Comparison of ENCODE assay signal across 11 mouse cellular contexts in the genomic region with DNA sequence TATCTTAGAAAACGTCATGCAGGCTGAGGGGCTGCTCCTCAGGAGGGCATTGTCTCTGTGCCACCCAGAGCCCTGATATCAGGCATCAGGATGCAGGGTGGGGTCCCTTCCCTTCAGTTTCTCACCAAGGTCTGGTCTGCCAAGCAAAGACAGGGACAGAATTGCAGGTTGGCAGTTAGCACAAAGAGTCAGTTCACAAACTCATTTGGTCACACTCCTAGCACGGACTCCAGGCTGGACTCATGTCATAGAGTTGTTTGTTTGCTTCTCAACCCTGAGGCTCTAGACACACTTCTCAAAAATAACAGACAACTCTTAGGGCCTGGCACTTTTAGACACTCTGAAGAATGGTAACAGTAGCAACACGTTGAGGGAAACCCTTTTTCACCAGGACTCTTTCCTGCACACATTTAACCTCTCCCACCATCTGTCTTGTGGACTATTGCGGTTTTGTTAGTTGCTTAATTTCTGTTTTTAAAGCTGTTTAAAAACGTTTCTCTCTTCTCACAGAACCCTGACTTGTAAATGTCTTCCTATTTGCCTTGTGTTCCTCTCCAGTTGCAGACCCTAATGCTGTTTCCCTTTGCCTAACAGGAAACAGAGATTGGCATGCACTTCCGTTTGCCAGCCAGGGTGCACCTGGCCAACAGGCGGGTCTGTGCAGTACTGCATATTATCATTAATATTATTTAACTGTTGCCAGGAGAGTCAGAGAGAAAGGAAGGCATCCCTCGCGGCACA.
A peak's percentile ranks its signal among the peaks of the same experiment; 100 is the strongest.
DNase-seq lines count a peak whose midpoint lies in the region; ATAC-seq and TF ChIP-seq lines count a peak whose summit lies in the region.
"Had no signal": no experiment of that assay in that cellular context is flagged by ENCODE, and none has a peak within 500 bp of the region (broad histone marks: within the 10 kb centered on the region; RNA-seq: fewer than 3 reads in every experiment).

No protein-coding gene starts in this region.

- no peak overlapping the region for H3K9ac ChIP-seq in lung, embryonic 16.5 days (ENCODE audit: low read length)
- H3K9ac ChIP-seq: lung, embryonic 15.5 days had no signal

- no peaks in the 10 kb centered on the region for H3K27me3 ChIP-seq in lung, embryonic 16.5 days (ENCODE audit: control insufficient read depth, insufficient read depth, low read depth, low read length)
- no peaks in the 10 kb centered on the region for H3K27me3 ChIP-seq in limb, embryonic 10.5 days (ENCODE audit: low read depth, poor library complexity, severe bottlenecking)
- H3K27me3 ChIP-seq: lung, embryonic 15.5 days had no signal

- H3K9me3 ChIP-seq in lung, embryonic 16.5 days (ENCODE audit: control insufficient read depth, low read length): no peaks in the 10 kb centered on the region
- H3K9me3 ChIP-seq in limb, embryonic 10.5 days (replicated peaks): no peaks in the 10 kb centered on the region
- H3K9me3 ChIP-seq: lung, embryonic 15.5 days had no signal

- no peak for TF ChIP-seq POLR2A in lung, adult 2 months (IDR thresholded peaks at IDR 0.05; ENCODE audit: borderline replicate concordance, extremely low read depth, low read depth, low read length)
- TF ChIP-seq POLR2A in bone marrow, adult 2 months (IDR thresholded peaks at IDR 0.05; ENCODE audit: borderline replicate concordance, control insufficient read depth, low read depth, low read length): no peak

- peak overlapping the region; percentile 33 for H3K27ac ChIP-seq in lung, embryonic 16.5 days (ENCODE audit: low read length)
- H3K27ac ChIP-seq in bone marrow, adult 2 months (ENCODE audit: control insufficient read depth, insufficient read depth, low read depth, low read length, poor library complexity): peak overlapping the region; percentile 63
- peak overlapping the region; percentile 50; the same call in 1 of the 2 replicates for H3K27ac ChIP-seq in limb, embryonic 10.5 days
- H3K27ac ChIP-seq: heart, adult 2 months; lung, embryonic 15.5 days had no signal

- H3K4me1 ChIP-seq in lung, embryonic 16.5 days (replicated peaks; ENCODE audit: control insufficient read depth, insufficient read depth, low read length): peaks cover 3% of the 10 kb centered on the region; the same call in 1 of the 2 replicates
- peaks cover 17% of the 10 kb centered on the region for H3K4me1 ChIP-seq in lung, adult 2 months (ENCODE audit: control insufficient read depth, insufficient read depth, low read length)
- peaks cover 9% of the 10 kb centered on the region for H3K4me1 ChIP-seq in bone marrow, adult 2 months (ENCODE audit: control insufficient read depth, insufficient read depth, low read length)
- H3K4me1 ChIP-seq in limb, embryonic 10.5 days: peaks cover 13% of the 10 kb centered on the region

- H3K4me2 ChIP-seq in lung, embryonic 16.5 days (ENCODE audit: low read depth, low read length): no peak overlapping the region
- H3K4me2 ChIP-seq: lung, embryonic 15.5 days had no signal

- no peak for TF ChIP-seq CTCF in lung, adult 2 months (IDR thresholded peaks at IDR 0.05; ENCODE audit: insufficient read depth, low read length)
- TF ChIP-seq CTCF in bone marrow, adult 2 months (IDR thresholded peaks at IDR 0.05; ENCODE audit: control insufficient read depth, insufficient read depth, low read length): no peak

- ATAC-seq in lung, embryonic 16.5 days (ENCODE audit: low read depth): no peak

- WGBS in lung, embryonic 16.5 days: 46% methylated on average over 9 of the region's 9 CpGs
- 25% methylated on average over 9 of the region's 9 CpGs for WGBS in lung, adult 2 months
- WGBS in bone marrow, adult 2 months: 4% methylated on average over 9 of the region's 9 CpGs
- 69% methylated on average over 9 of the region's 9 CpGs for WGBS in limb, embryonic 10.5 days

- no peaks in the 10 kb centered on the region for H3K36me3 ChIP-seq in lung, embryonic 16.5 days (ENCODE audit: control insufficient read depth, insufficient read depth, low read length)
- no peaks in the 10 kb centered on the region for H3K36me3 ChIP-seq in limb, embryonic 10.5 days
- H3K36me3 ChIP-seq: lung, embryonic 15.5 days had no signal

- no peak overlapping the region for H3K4me3 ChIP-seq in lung, embryonic 16.5 days (ENCODE audit: low read length)
- H3K4me3 ChIP-seq in lung, adult 2 months (replicated peaks; ENCODE audit: extremely low read depth, low read depth, low read length): no peak overlapping the region
- H3K4me3 ChIP-seq in bone marrow, adult 2 months (replicated peaks; ENCODE audit: control insufficient read depth, low read depth, low read length): no peak overlapping the region
- H3K4me3 ChIP-seq in limb, embryonic 10.5 days: no peak overlapping the region
- H3K4me3 ChIP-seq: heart, adult 2 months; lung, embryonic 15.5 days had no signal

- DNase-seq in lung, adult 2 months: no peak
- no peak for DNase-seq in limb, embryonic 10.5 days (ENCODE audit: low spot score)
- DNase-seq in thymus, postnatal 25 days: peak; percentile 50
- no peak for DNase-seq in spleen, adult 12 weeks (ENCODE audit: low spot score)
- no peak for DNase-seq in spleen, postnatal 4 days (ENCODE audit: low spot score in 2 of 2)
- DNase-seq: cerebellum, adult 11 months; heart, adult 2 months; kidney, postnatal 10 days had no signal
